Mouse (Mus musculus): ENCODE results near the gene Slc7a1. TPM values are rescaled to one million over a fixed set of nuclear protein-coding genes. Genes with fewer than 3 reads are reported as not detected.

Gene Slc7a1
- 13.2 and 17.8 TPM in 2 replicates for polyA plus RNA-seq (2016; fragmentation: Nextera tagmentation; extraction: Ambion mirVana)

DNA sequence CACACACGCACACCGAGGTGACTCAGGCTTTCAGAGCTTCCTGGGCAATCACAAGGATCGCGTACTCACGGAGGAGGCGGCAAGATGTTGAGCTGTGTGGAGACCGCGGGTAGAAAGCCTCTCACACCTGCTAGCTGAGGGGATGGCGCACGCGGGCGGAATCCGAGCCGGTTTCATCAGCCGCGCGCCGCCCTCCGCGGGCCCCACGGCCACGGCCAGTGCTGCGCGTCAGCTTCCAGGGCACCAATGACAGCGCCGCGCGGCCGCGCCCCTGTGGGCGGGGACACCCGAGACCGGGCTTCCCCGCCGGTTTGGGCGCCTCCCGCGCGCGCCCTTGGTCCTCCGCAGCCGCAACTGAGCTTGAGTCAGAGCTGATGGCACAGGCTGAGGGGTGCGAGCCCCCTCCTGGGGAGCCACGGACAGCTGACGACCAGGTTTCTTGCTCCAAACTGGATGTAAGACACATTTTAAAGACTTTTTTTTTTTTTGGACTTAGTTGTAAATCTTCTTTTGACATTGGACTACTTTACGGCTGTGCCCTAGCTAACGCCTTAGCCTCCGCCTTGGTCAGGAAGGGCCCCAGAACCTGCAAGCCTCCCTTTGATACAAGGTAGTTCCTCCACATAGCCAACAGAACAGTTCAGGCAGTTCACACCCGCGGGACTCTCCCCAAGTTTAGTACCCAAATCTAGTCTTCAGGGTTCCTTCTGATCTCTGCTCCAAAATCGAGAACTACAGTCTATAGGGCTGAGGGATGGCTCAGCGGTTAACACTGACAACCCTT is at the start of gene Slc7a1:
TSS of gene Slc7a1 (minus strand) at position 245 of the 784 bp plus-strand sequence.
- Histone ChIP-seq H3K9me3 (replicated peaks) (no peaks in the 10 kb centered on the region), H3K4me3 (peak within 1 kb of the TSS; percentile 81), H3K27me3 (ENCODE audit: low read depth, poor library complexity, severe bottlenecking) (peaks cover 14% of the 10 kb centered on the region), H3K27ac (peak within 1 kb of the TSS; percentile 91), H3K36me3 (peaks cover 7% of the 10 kb centered on the region; the same call in 1 of the 2 replicates), H3K4me1 (peaks cover 21% of the 10 kb centered on the region)
- DNase-seq (ENCODE audit: low spot score): peak; percentile 86
- WGBS: 2% methylated on average over 52 of the region's 52 CpGs

- H3K4me3 ChIP-seq: no peak overlapping the region
- no peaks in the 10 kb centered on the region for H3K36me3 ChIP-seq
- 90% methylated on average over 2 of the region's 2 CpGs for WGBS
- H3K27me3 ChIP-seq (ENCODE audit: low read depth, poor library complexity, severe bottlenecking): no peaks in the 10 kb centered on the region
- DNase-seq (ENCODE audit: low spot score): no peak
- H3K27ac ChIP-seq: no peak overlapping the region
- H3K9me3 ChIP-seq (replicated peaks): no peaks in the 10 kb centered on the region
- no peaks in the 10 kb centered on the region for H3K4me1 ChIP-seq
These were observed 45.3 kb upstream of the Slc7a1 start for GRCm38 (mm10) chr5:148444974-148445373.

DNA sequence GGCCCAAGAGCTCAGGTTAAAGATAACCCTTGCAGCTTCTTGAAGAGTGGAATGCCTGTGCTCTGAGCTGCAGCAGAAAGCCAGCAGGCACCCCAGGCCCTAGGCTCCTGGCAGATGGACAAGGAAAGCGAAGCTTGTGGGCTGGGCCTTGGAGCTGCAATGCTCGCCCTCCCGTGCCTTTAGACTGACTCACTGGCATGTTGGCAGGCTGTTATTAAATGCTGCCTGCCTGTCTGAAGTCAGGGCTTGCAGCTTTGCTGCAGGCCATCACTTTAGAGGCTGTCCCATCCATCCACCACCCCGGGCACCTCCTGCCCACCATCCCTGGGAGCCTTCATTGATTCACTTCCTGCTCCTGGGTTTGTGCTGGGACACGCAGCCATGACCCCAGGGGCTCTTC is 44.0 kb upstream of the Slc7a1 start:
- H3K4me3 ChIP-seq: no peak overlapping the region
- H3K27me3 ChIP-seq (ENCODE audit: low read depth, poor library complexity, severe bottlenecking): no peaks in the 10 kb centered on the region
- no peaks in the 10 kb centered on the region for H3K9me3 ChIP-seq (replicated peaks)
- no peak for DNase-seq (ENCODE audit: low spot score)
- 75% methylated on average over 5 of the region's 5 CpGs for WGBS
- H3K27ac ChIP-seq: no peak overlapping the region
- H3K4me1 ChIP-seq: no peaks in the 10 kb centered on the region
- no peaks in the 10 kb centered on the region for H3K36me3 ChIP-seq

DNA sequence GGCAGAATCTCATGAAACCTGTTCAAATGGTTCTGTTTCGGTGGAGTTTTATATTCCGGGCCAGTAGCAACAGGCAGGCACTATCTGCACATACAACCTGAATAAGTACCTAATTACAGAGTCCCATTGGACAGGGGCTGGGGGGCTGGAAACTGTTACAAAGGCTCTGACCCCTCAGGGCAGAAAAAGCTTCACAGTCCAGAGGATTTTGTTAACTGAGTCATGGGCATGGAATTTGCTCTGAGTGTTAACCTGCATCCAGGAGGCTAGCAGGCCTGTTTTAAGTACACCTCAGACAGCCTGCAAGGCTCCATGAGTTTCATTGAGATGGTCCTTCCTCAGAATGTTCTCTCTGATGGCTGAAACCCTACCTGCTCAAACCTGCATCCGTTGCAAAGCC is 36.0 kb upstream of the Slc7a1 start:
- H3K4me3 ChIP-seq: no peak overlapping the region
- H3K9me3 ChIP-seq (replicated peaks): no peaks in the 10 kb centered on the region
- no peaks in the 10 kb centered on the region for H3K36me3 ChIP-seq
- H3K4me1 ChIP-seq: peaks cover 14% of the 10 kb centered on the region
- no peak overlapping the region for H3K27ac ChIP-seq
- WGBS: 80% methylated on average over 3 of the region's 3 CpGs
- H3K27me3 ChIP-seq (ENCODE audit: low read depth, poor library complexity, severe bottlenecking): no peaks in the 10 kb centered on the region
- no peak for DNase-seq (ENCODE audit: low spot score)

DNA sequence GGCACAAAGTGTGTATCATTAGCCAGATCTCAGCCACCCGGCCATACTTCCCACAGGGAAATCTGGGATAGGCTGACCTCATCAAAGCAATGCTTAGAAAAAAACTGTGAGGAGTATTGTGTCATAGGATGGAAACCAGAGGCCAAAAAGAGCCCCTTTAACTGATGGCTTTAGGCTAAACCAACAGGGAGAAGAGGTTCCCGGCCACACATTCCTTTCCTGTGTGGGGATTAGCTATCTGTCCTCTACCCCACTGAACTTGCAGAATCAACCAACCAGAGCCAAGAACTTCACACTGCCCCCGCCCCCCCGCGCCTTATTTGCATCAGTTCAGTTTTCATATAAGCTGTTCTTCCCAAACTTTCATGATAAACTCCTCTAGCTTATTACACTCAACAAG is 32.4 kb upstream of the Slc7a1 start:
- Histone ChIP-seq H3K27me3 (ENCODE audit: low read depth, poor library complexity, severe bottlenecking) (no peaks in the 10 kb centered on the region), H3K36me3 (no peaks in the 10 kb centered on the region), H3K4me1 (peaks cover 14% of the 10 kb centered on the region), H3K4me3 (no peak overlapping the region), H3K9me3 (replicated peaks) (no peaks in the 10 kb centered on the region), H3K27ac (no peak overlapping the region)
- WGBS: 79% methylated on average over 5 of the region's 5 CpGs
- no peak for DNase-seq (ENCODE audit: low spot score)

GRCm38 (mm10) chr5:148428846-148429245 is 29.1 kb upstream of the Slc7a1 start:
- no peak for DNase-seq (ENCODE audit: low spot score)
- WGBS: 92% methylated on average over 4 of the region's 4 CpGs

DNA sequence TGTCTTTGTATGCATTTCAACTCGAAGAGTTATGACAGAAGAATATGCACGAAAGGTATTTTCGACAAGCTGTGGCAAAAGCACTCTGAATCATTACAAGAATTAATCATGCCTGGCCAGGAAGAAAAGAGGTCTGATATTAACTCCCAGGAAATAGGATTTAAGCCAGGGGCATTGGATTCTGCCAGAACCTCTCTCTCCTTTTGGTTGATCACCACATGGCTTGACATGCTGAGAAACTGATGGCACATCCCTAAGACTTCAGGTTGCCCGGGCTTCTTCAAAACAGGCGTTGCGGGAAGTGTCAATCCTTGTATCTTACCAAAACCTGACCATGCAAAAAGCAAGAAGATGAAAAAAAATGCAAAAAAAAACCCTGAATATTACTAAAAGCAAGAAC is 25.4 kb upstream of the Slc7a1 start:
- Histone ChIP-seq H3K4me3 (no peak overlapping the region), H3K9me3 (replicated peaks) (no peaks in the 10 kb centered on the region), H3K27me3 (ENCODE audit: low read depth, poor library complexity, severe bottlenecking) (no peaks in the 10 kb centered on the region), H3K4me1 (no peaks in the 10 kb centered on the region), H3K36me3 (no peaks in the 10 kb centered on the region), H3K27ac (no peak overlapping the region)
- 93% methylated on average over 6 of the region's 6 CpGs for WGBS
- no peak for DNase-seq (ENCODE audit: low spot score)

More at GRCm38 (mm10) chr5:148428846-148429245, 29.1 kb upstream of the Slc7a1 start:
- no peak overlapping the region for H3K27ac ChIP-seq
- no peaks in the 10 kb centered on the region for H3K27me3 ChIP-seq (ENCODE audit: low read depth, poor library complexity, severe bottlenecking)
- H3K36me3 ChIP-seq: no peaks in the 10 kb centered on the region
- H3K4me1 ChIP-seq: no peaks in the 10 kb centered on the region
- no peak overlapping the region for H3K4me3 ChIP-seq
- H3K9me3 ChIP-seq (replicated peaks): no peaks in the 10 kb centered on the region

DNA sequence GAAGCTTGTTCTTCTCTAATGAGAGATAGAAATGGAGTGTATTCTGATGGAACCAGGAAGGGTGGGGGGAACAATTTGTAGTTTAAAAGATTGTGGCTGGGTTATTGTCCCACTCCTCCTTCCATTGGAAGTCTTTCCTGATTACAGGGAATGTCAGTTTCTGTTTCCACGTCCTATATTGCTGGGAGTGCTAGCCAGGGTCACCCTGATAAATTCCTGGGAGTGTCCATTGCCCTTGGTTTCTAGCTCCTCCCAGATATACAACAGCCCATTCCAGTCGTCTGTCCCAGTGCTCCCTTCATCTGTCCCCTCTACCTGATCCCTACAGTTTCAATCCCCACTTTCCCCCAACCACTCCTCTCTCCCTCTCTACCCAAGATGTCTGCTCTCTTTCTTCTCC is 21.6 kb upstream of the Slc7a1 start:
- no peaks in the 10 kb centered on the region for H3K9me3 ChIP-seq (replicated peaks)
- H3K4me1 ChIP-seq: no peaks in the 10 kb centered on the region
- no peak overlapping the region for H3K4me3 ChIP-seq
- H3K27me3 ChIP-seq (ENCODE audit: low read depth, poor library complexity, severe bottlenecking): no peaks in the 10 kb centered on the region
- no peaks in the 10 kb centered on the region for H3K36me3 ChIP-seq
- WGBS: 69% methylated on average over 2 of the region's 2 CpGs
- H3K27ac ChIP-seq: no peak overlapping the region
- no peak for DNase-seq (ENCODE audit: low spot score)

GRCm38 (mm10) chr5:148419112-148419526 is 19.4 kb upstream of the Slc7a1 start:
- Histone ChIP-seq H3K4me3 (no peak overlapping the region), H3K27ac (no peak overlapping the region), H3K4me1 (no peaks in the 10 kb centered on the region), H3K9me3 (replicated peaks) (no peaks in the 10 kb centered on the region), H3K27me3 (ENCODE audit: low read depth, poor library complexity, severe bottlenecking) (no peaks in the 10 kb centered on the region), H3K36me3 (no peaks in the 10 kb centered on the region)
- no peak for DNase-seq (ENCODE audit: low spot score)
- 90% methylated on average over 9 of the region's 9 CpGs for WGBS

GRCm38 (mm10) chr5:148418436-148418835 is 18.7 kb upstream of the Slc7a1 start:
- no peaks in the 10 kb centered on the region for H3K27me3 ChIP-seq (ENCODE audit: low read depth, poor library complexity, severe bottlenecking)
- no peaks in the 10 kb centered on the region for H3K9me3 ChIP-seq (replicated peaks)
- DNase-seq (ENCODE audit: low spot score): no peak
- no peak overlapping the region for H3K27ac ChIP-seq
- no peaks in the 10 kb centered on the region for H3K4me1 ChIP-seq
- 94% methylated on average over 9 of the region's 9 CpGs for WGBS
- H3K36me3 ChIP-seq: no peaks in the 10 kb centered on the region
- no peak overlapping the region for H3K4me3 ChIP-seq

GRCm38 (mm10) chr5:148417756-148418155 is 18.1 kb upstream of the Slc7a1 start:
- Histone ChIP-seq H3K9me3 (replicated peaks) (no peaks in the 10 kb centered on the region), H3K4me3 (no peak overlapping the region), H3K27me3 (ENCODE audit: low read depth, poor library complexity, severe bottlenecking) (no peaks in the 10 kb centered on the region), H3K4me1 (no peaks in the 10 kb centered on the region), H3K27ac (no peak overlapping the region), H3K36me3 (no peaks in the 10 kb centered on the region)
- no peak for DNase-seq (ENCODE audit: low spot score)
- 97% methylated on average over 1 of the region's 1 CpGs for WGBS

- no peaks in the 10 kb centered on the region for H3K27me3 ChIP-seq (ENCODE audit: low read depth, poor library complexity, severe bottlenecking)
- WGBS: 71% methylated on average over 10 of the region's 10 CpGs
- no peak overlapping the region for H3K27ac ChIP-seq
- H3K4me3 ChIP-seq: no peak overlapping the region
- H3K36me3 ChIP-seq: no peaks in the 10 kb centered on the region
- no peak for DNase-seq (ENCODE audit: low spot score)
- H3K9me3 ChIP-seq (replicated peaks): no peaks in the 10 kb centered on the region
- no peaks in the 10 kb centered on the region for H3K4me1 ChIP-seq
These were observed 16.8 kb upstream of the Slc7a1 start for GRCm38 (mm10) chr5:148416461-148416860.

GRCm38 (mm10) chr5:148414233-148414632 is 14.5 kb upstream of the Slc7a1 start:
- H3K4me3 ChIP-seq: no peak overlapping the region
- no peak overlapping the region for H3K27ac ChIP-seq
- H3K9me3 ChIP-seq (replicated peaks): no peaks in the 10 kb centered on the region
- WGBS: 54% methylated on average over 7 of the region's 7 CpGs
- DNase-seq (ENCODE audit: low spot score): no peak
- no peaks in the 10 kb centered on the region for H3K27me3 ChIP-seq (ENCODE audit: low read depth, poor library complexity, severe bottlenecking)
- H3K36me3 ChIP-seq: no peaks in the 10 kb centered on the region
- no peaks in the 10 kb centered on the region for H3K4me1 ChIP-seq

GRCm38 (mm10) chr5:148412504-148412903 is 12.8 kb upstream of the Slc7a1 start:
- WGBS: 96% methylated on average over 4 of the region's 4 CpGs
- DNase-seq (ENCODE audit: low spot score): no peak
- H3K4me3 ChIP-seq: no peak overlapping the region
- H3K27ac ChIP-seq: no peak overlapping the region
- no peaks in the 10 kb centered on the region for H3K9me3 ChIP-seq (replicated peaks)
- H3K36me3 ChIP-seq: no peaks in the 10 kb centered on the region
- H3K27me3 ChIP-seq (ENCODE audit: low read depth, poor library complexity, severe bottlenecking): no peaks in the 10 kb centered on the region
- H3K4me1 ChIP-seq: no peaks in the 10 kb centered on the region
